Mouse (Mus musculus): ENCODE results near the gene Sgsm1. TPM values are rescaled to one million over a fixed set of nuclear protein-coding genes. Genes with fewer than 3 reads are reported as not detected.

Sgsm1 gene
- polyA plus RNA-seq, 1 experiment from 2014 or later, result 4.9 TPM

GRCm38 (mm10) chr5:113219876-113220275 lies 90.7 kb downstream of the Sgsm1 start:
- no peaks in the 10 kb centered on the region for H3K36me3 ChIP-seq (ENCODE audit: control insufficient read depth, insufficient read depth, low read length)
- H3K9me3 ChIP-seq (ENCODE audit: control insufficient read depth, low read length), result no peaks in the 10 kb centered on the region
- H3K4me2 ChIP-seq, result peak overlapping the region; percentile 98
- H3K27ac ChIP-seq (ENCODE audit: low read depth, low read length), result no peak overlapping the region
- peaks cover 16% of the 10 kb centered on the region for H3K27me3 ChIP-seq (replicated peaks; ENCODE audit: control insufficient read depth, insufficient read depth, low read length)
- H3K4me3 ChIP-seq (ENCODE audit: low read depth, low read length), result no peak overlapping the region; the same call in 1 of the 2 replicates
- H3K4me1 ChIP-seq (replicated peaks; ENCODE audit: control insufficient read depth, insufficient read depth, low read length), result peaks cover 14% of the 10 kb centered on the region
- WGBS, result 56% methylated on average over 7 of the region's 7 CpGs
- DNase-seq (ENCODE audit: low spot score) (no peak), ATAC-seq (replicated peaks; ENCODE audit: low FRiP score) (no peak)
- H3K9ac ChIP-seq (ENCODE audit: low read depth, low read length), result no peak overlapping the region

- Histone ChIP-seq H3K9me3 (ENCODE audit: control insufficient read depth, low read length) (no peaks in the 10 kb centered on the region), H3K36me3 (ENCODE audit: control insufficient read depth, insufficient read depth, low read length) (no peaks in the 10 kb centered on the region), H3K27ac (ENCODE audit: low read depth, low read length) (no peak overlapping the region), H3K4me3 (ENCODE audit: low read depth, low read length) (no peak overlapping the region), H3K27me3 (replicated peaks; ENCODE audit: control insufficient read depth, insufficient read depth, low read length) (peaks cover 16% of the 10 kb centered on the region), H3K9ac (ENCODE audit: low read depth, low read length) (no peak overlapping the region), H3K4me1 (replicated peaks; ENCODE audit: control insufficient read depth, insufficient read depth, low read length) (peaks cover 14% of the 10 kb centered on the region), H3K4me2 (peak overlapping the region; percentile 33)
- 66% methylated on average over 6 of the region's 6 CpGs for WGBS
- no peak for DNase-seq (ENCODE audit: low spot score)
- ATAC-seq (replicated peaks; ENCODE audit: low FRiP score), result no peak
Observed at GRCm38 (mm10) chr5:113219450-113219849, 91.1 kb downstream of the Sgsm1 start.

- DNase-seq (ENCODE audit: low spot score), result no peak
- peaks cover 14% of the 10 kb centered on the region for H3K4me1 ChIP-seq (replicated peaks; ENCODE audit: control insufficient read depth, insufficient read depth, low read length)
- no peak for ATAC-seq (replicated peaks; ENCODE audit: low FRiP score)
- H3K27me3 ChIP-seq (replicated peaks; ENCODE audit: control insufficient read depth, insufficient read depth, low read length), result peaks cover 16% of the 10 kb centered on the region
- no peaks in the 10 kb centered on the region for H3K9me3 ChIP-seq (ENCODE audit: control insufficient read depth, low read length)
- H3K4me2 ChIP-seq, result peak overlapping the region; percentile 33
- H3K4me3 ChIP-seq (ENCODE audit: low read depth, low read length), result no peak overlapping the region
- no peaks in the 10 kb centered on the region for H3K36me3 ChIP-seq (ENCODE audit: control insufficient read depth, insufficient read depth, low read length)
- WGBS, result 60% methylated on average over 17 of the region's 17 CpGs
- H3K9ac ChIP-seq (ENCODE audit: low read depth, low read length), result no peak overlapping the region
- no peak overlapping the region; the same call in 1 of the 2 replicates for H3K27ac ChIP-seq (ENCODE audit: low read depth, low read length)
Observed at GRCm38 (mm10) chr5:113218617-113219235, 91.9 kb downstream of the Sgsm1 start.

- H3K9me3 ChIP-seq (ENCODE audit: control insufficient read depth, low read length), result no peaks in the 10 kb centered on the region
- peaks cover 17% of the 10 kb centered on the region for H3K4me1 ChIP-seq (replicated peaks; ENCODE audit: control insufficient read depth, insufficient read depth, low read length)
- H3K27ac ChIP-seq (ENCODE audit: low read depth, low read length), result no peak overlapping the region
- H3K9ac ChIP-seq (ENCODE audit: low read depth, low read length), result no peak overlapping the region
- no peak overlapping the region for H3K4me2 ChIP-seq
- H3K27me3 ChIP-seq (replicated peaks; ENCODE audit: control insufficient read depth, insufficient read depth, low read length), result peaks cover 16% of the 10 kb centered on the region
- no peaks in the 10 kb centered on the region for H3K36me3 ChIP-seq (ENCODE audit: control insufficient read depth, insufficient read depth, low read length)
- DNase-seq (ENCODE audit: low spot score) (no peak), ATAC-seq (replicated peaks; ENCODE audit: low FRiP score) (no peak)
- no peak overlapping the region for H3K4me3 ChIP-seq (ENCODE audit: low read depth, low read length)
- WGBS, result 80% methylated on average over 12 of the region's 12 CpGs
Observed at GRCm38 (mm10) chr5:113217076-113217475, 93.5 kb downstream of the Sgsm1 start.

GRCm38 (mm10) chr5:113216328-113216960 lies 94.1 kb downstream of the Sgsm1 start:
- Histone ChIP-seq H3K9ac (ENCODE audit: low read depth, low read length) (no peak overlapping the region), H3K36me3 (ENCODE audit: control insufficient read depth, insufficient read depth, low read length) (no peaks in the 10 kb centered on the region), H3K9me3 (ENCODE audit: control insufficient read depth, low read length) (no peaks in the 10 kb centered on the region), H3K4me2 (no peak overlapping the region), H3K27me3 (replicated peaks; ENCODE audit: control insufficient read depth, insufficient read depth, low read length) (peaks cover 16% of the 10 kb centered on the region), H3K4me3 (ENCODE audit: low read depth, low read length) (no peak overlapping the region), H3K4me1 (replicated peaks; ENCODE audit: control insufficient read depth, insufficient read depth, low read length) (peaks cover 17% of the 10 kb centered on the region), H3K27ac (ENCODE audit: low read depth, low read length) (no peak overlapping the region)
- ATAC-seq (replicated peaks; ENCODE audit: low FRiP score) (no peak), DNase-seq (ENCODE audit: low spot score) (no peak)
- WGBS, result 78% methylated on average over 14 of the region's 14 CpGs

GRCm38 (mm10) chr5:113215610-113216011 lies 95.0 kb downstream of the Sgsm1 start:
- no peak overlapping the region for H3K4me3 ChIP-seq (ENCODE audit: low read depth, low read length)
- H3K9ac ChIP-seq (ENCODE audit: low read depth, low read length), result no peak overlapping the region
- DNase-seq (ENCODE audit: low spot score) (no peak), ATAC-seq (replicated peaks; ENCODE audit: low FRiP score) (no peak)
- H3K36me3 ChIP-seq (ENCODE audit: control insufficient read depth, insufficient read depth, low read length), result no peaks in the 10 kb centered on the region
- no peaks in the 10 kb centered on the region for H3K9me3 ChIP-seq (ENCODE audit: control insufficient read depth, low read length)
- H3K4me2 ChIP-seq, result no peak overlapping the region
- H3K4me1 ChIP-seq (replicated peaks; ENCODE audit: control insufficient read depth, insufficient read depth, low read length), result peaks cover 13% of the 10 kb centered on the region
- H3K27ac ChIP-seq (ENCODE audit: low read depth, low read length), result no peak overlapping the region
- WGBS, result 81% methylated on average over 9 of the region's 9 CpGs
- peaks cover 12% of the 10 kb centered on the region for H3K27me3 ChIP-seq (replicated peaks; ENCODE audit: control insufficient read depth, insufficient read depth, low read length)

GRCm38 (mm10) chr5:113214455-113214854 lies 96.1 kb downstream of the Sgsm1 start:
- no peak for DNase-seq (ENCODE audit: low spot score)
- 73% methylated on average over 11 of the region's 11 CpGs for WGBS
- H3K4me1 ChIP-seq (replicated peaks; ENCODE audit: control insufficient read depth, insufficient read depth, low read length), result peaks cover 10% of the 10 kb centered on the region
- H3K9me3 ChIP-seq (ENCODE audit: control insufficient read depth, low read length), result no peaks in the 10 kb centered on the region
- no peak overlapping the region for H3K27ac ChIP-seq (ENCODE audit: low read depth, low read length)
- H3K9ac ChIP-seq (ENCODE audit: low read depth, low read length), result no peak overlapping the region
- H3K36me3 ChIP-seq (ENCODE audit: control insufficient read depth, insufficient read depth, low read length), result no peaks in the 10 kb centered on the region
- H3K4me3 ChIP-seq (ENCODE audit: low read depth, low read length), result no peak overlapping the region
- H3K4me2 ChIP-seq, result no peak overlapping the region
- no peak for ATAC-seq (replicated peaks; ENCODE audit: low FRiP score)
- H3K27me3 ChIP-seq (replicated peaks; ENCODE audit: control insufficient read depth, insufficient read depth, low read length), result peaks cover 5% of the 10 kb centered on the region

- ATAC-seq (replicated peaks; ENCODE audit: low FRiP score) (no peak), DNase-seq (ENCODE audit: low spot score) (no peak)
- Histone ChIP-seq H3K4me1 (replicated peaks; ENCODE audit: control insufficient read depth, insufficient read depth, low read length) (peaks cover 10% of the 10 kb centered on the region), H3K9ac (ENCODE audit: low read depth, low read length) (no peak overlapping the region), H3K4me2 (no peak overlapping the region), H3K27me3 (replicated peaks; ENCODE audit: control insufficient read depth, insufficient read depth, low read length) (peaks cover 3% of the 10 kb centered on the region; the same call in 1 of the 2 replicates), H3K4me3 (ENCODE audit: low read depth, low read length) (no peak overlapping the region), H3K27ac (ENCODE audit: low read depth, low read length) (no peak overlapping the region), H3K9me3 (ENCODE audit: control insufficient read depth, low read length) (no peaks in the 10 kb centered on the region), H3K36me3 (ENCODE audit: control insufficient read depth, insufficient read depth, low read length) (no peaks in the 10 kb centered on the region)
- WGBS, result 79% methylated on average over 8 of the region's 8 CpGs
Observed at GRCm38 (mm10) chr5:113214041-113214440, 96.5 kb downstream of the Sgsm1 start.
